ENCODE assay signal across 21 mouse cellular contexts in the genomic region with DNA sequence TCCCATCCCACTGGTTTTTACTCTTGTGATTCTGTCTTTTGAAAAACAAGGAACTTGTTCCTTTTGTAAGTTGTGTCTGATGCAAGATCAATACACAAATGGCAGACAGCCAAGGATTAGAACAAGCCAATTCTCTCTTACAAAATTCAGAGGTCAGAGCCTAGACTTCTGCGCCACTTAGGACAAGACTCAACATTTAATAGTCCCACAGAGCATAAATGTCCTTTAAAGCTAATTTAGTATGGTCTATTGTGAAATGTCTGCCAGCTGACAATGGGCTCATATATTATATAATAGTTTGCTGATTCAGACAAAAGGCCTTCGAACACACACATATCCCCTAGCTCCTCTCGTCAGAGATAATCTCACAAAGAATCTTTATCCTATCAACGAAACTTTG.
DNase-seq lines count a peak whose midpoint lies in the region; ATAC-seq lines count a peak whose summit lies in the region.
"Had no signal": no experiment of that assay in that cellular context is flagged by ENCODE, and none has a peak within 500 bp of the region (broad histone marks: within the 10 kb centered on the region; RNA-seq: fewer than 3 reads in every experiment).

No protein-coding gene starts in this region.

- no peak overlapping the region for H3K4me2 ChIP-seq in midbrain, embryonic 12.5 days (replicated peaks)
- no peak overlapping the region for H3K4me2 ChIP-seq in midbrain, embryonic 15.5 days
- H3K4me2 ChIP-seq in midbrain, embryonic 13.5 days (replicated peaks), result no peak overlapping the region
- H3K4me2 ChIP-seq in intestine, embryonic 15.5 days (replicated peaks), result no peak overlapping the region
- H3K4me2 ChIP-seq: hindbrain, embryonic 15.5 days; limb, embryonic 15.5 days; neural tube, embryonic 13.5 days; stomach, embryonic 15.5 days had no signal

- WGBS in midbrain, embryonic 12.5 days, result 6% methylated on average over 4 of the region's 4 CpGs
- WGBS in midbrain, embryonic 15.5 days, result 18% methylated on average over 4 of the region's 4 CpGs
- 17% methylated on average over 4 of the region's 4 CpGs for WGBS in midbrain, embryonic 13.5 days
- 84% methylated on average over 4 of the region's 4 CpGs for WGBS in intestine, embryonic 15.5 days

- no peak overlapping the region for H3K27ac ChIP-seq in midbrain, embryonic 12.5 days (replicated peaks)
- H3K27ac ChIP-seq in midbrain, embryonic 15.5 days, result no peak overlapping the region
- H3K27ac ChIP-seq in midbrain, embryonic 13.5 days, result no peak overlapping the region
- no peak overlapping the region for H3K27ac ChIP-seq in intestine, embryonic 15.5 days
- H3K27ac ChIP-seq: hindbrain, embryonic 15.5 days; limb, embryonic 15.5 days; neural tube, embryonic 13.5 days; stomach, embryonic 15.5 days had no signal

- ATAC-seq in midbrain, embryonic 12.5 days (ENCODE audit: low FRiP score, low read depth), result peak; percentile 78
- no peak for ATAC-seq in midbrain, embryonic 15.5 days (replicated peaks)
- ATAC-seq in midbrain, embryonic 13.5 days, result peak; percentile 59; the same call in 1 of the 2 replicates
- ATAC-seq in intestine, embryonic 15.5 days, result no peak
- ATAC-seq: activated CD4-positive, CD25-positive, alpha-beta regulatory T cell, adult 4 months; forebrain, embryonic 16.5 days had no signal

- H3K36me3 ChIP-seq in midbrain, embryonic 12.5 days, result no peaks in the 10 kb centered on the region
- H3K36me3 ChIP-seq in midbrain, embryonic 15.5 days (replicated peaks), result no peaks in the 10 kb centered on the region
- H3K36me3 ChIP-seq in midbrain, embryonic 13.5 days, result no peaks in the 10 kb centered on the region
- H3K36me3 ChIP-seq in intestine, embryonic 15.5 days, result no peaks in the 10 kb centered on the region
- H3K36me3 ChIP-seq: hindbrain, embryonic 15.5 days; limb, embryonic 15.5 days; neural tube, embryonic 13.5 days; stomach, embryonic 15.5 days had no signal

- DNase-seq in adrenal gland, adult 2 months, result peak; percentile 4
- DNase-seq in adrenal gland, adult 18-20 months (ENCODE audit: low spot score in 2 of 2), result no peak
- peak; percentile 2 for DNase-seq in kidney, adult 9 months
- DNase-seq in kidney, postnatal 4 days, result no peak
- DNase-seq: cerebellum, adult 9-10 months; gastrocnemius, postnatal 36 days; layer of hippocampus, adult 9-11 months; left cerebral cortex, postnatal 4 days; right cerebral cortex, adult 18-20 months; right cerebral cortex, postnatal 4 days; thymus, postnatal 36 days had no signal

- no peaks in the 10 kb centered on the region for H3K9me3 ChIP-seq in midbrain, embryonic 12.5 days
- no peaks in the 10 kb centered on the region for H3K9me3 ChIP-seq in midbrain, embryonic 15.5 days
- H3K9me3 ChIP-seq in midbrain, embryonic 13.5 days, result no peaks in the 10 kb centered on the region
- H3K9me3 ChIP-seq in intestine, embryonic 15.5 days, result no peaks in the 10 kb centered on the region
- H3K9me3 ChIP-seq: hindbrain, embryonic 15.5 days; limb, embryonic 15.5 days; neural tube, embryonic 13.5 days; stomach, embryonic 15.5 days had no signal

- no peak overlapping the region for H3K4me3 ChIP-seq in midbrain, embryonic 12.5 days
- no peak overlapping the region for H3K4me3 ChIP-seq in midbrain, embryonic 15.5 days
- H3K4me3 ChIP-seq in midbrain, embryonic 13.5 days (replicated peaks), result no peak overlapping the region
- no peak overlapping the region for H3K4me3 ChIP-seq in intestine, embryonic 15.5 days (replicated peaks)
- H3K4me3 ChIP-seq: hindbrain, embryonic 15.5 days; limb, embryonic 15.5 days; neural tube, embryonic 13.5 days; stomach, embryonic 15.5 days had no signal

- no peak overlapping the region for H3K9ac ChIP-seq in midbrain, embryonic 12.5 days (replicated peaks)
- H3K9ac ChIP-seq in midbrain, embryonic 15.5 days, result no peak overlapping the region
- H3K9ac ChIP-seq in midbrain, embryonic 13.5 days (replicated peaks), result no peak overlapping the region
- H3K9ac ChIP-seq in intestine, embryonic 15.5 days, result no peak overlapping the region
- H3K9ac ChIP-seq: hindbrain, embryonic 15.5 days; limb, embryonic 15.5 days; neural tube, embryonic 13.5 days; stomach, embryonic 15.5 days had no signal

- peaks cover 19% of the 10 kb centered on the region for H3K4me1 ChIP-seq in midbrain, embryonic 12.5 days
- H3K4me1 ChIP-seq in midbrain, embryonic 15.5 days, result peaks cover 5% of the 10 kb centered on the region; the same call in 1 of the 2 replicates
- H3K4me1 ChIP-seq in midbrain, embryonic 13.5 days (replicated peaks), result peaks cover 20% of the 10 kb centered on the region
- H3K4me1 ChIP-seq in intestine, embryonic 15.5 days (replicated peaks), result no peaks in the 10 kb centered on the region
- H3K4me1 ChIP-seq: limb, embryonic 15.5 days; stomach, embryonic 15.5 days had no signal

- peaks cover 22% of the 10 kb centered on the region for H3K27me3 ChIP-seq in midbrain, embryonic 12.5 days
- H3K27me3 ChIP-seq in midbrain, embryonic 15.5 days (replicated peaks), result peaks cover 3% of the 10 kb centered on the region; the same call in 1 of the 2 replicates
- H3K27me3 ChIP-seq in midbrain, embryonic 13.5 days, result 0 out of 2 replicates have a peak, but pooled peaks cover 4% of the 10 kb centered on the region
- H3K27me3 ChIP-seq in intestine, embryonic 15.5 days (replicated peaks), result no peaks in the 10 kb centered on the region
- H3K27me3 ChIP-seq: hindbrain, embryonic 15.5 days; limb, embryonic 15.5 days; neural tube, embryonic 13.5 days; stomach, embryonic 15.5 days had no signal

Comparison
In these comparisons a context has a peak if more than half of its experiments do, and no peak if none do; other contexts are left out.
1. DNase-seq: peak in adrenal gland, adult 2 months (single experiment) and kidney, adult 9 months (single experiment); none in adrenal gland, adult 18-20 months (0 of 2) and kidney, postnatal 4 days (0 of 2).
2. ATAC-seq: peak in midbrain, embryonic 12.5 days (single experiment) and midbrain, embryonic 13.5 days (single experiment); none in midbrain, embryonic 15.5 days (single experiment) and intestine, embryonic 15.5 days (single experiment).